Mouse (Mus musculus) brain, embryonic 14.5 days (tissue): Measurements from ENCODE around the gene Osbpl9. TPM values are rescaled to one million over a fixed set of nuclear protein-coding genes. Genes with fewer than 3 reads are reported as not detected.

Source experiments
- DNase-seq: peaks from one replicate; pipeline ENCODE4 v3.0.0-alpha.2; 2011; ENCODE audit warnings: low read depth
- CTCF ChIP-seq: fragments of 200-500 bp; IDR thresholded peaks from 2 replicates; pipeline ENCODE4 v1.5.1; 2012; ENCODE audit warnings: inconsistent platforms, mild to moderate bottlenecking, moderate library complexity, borderline replicate concordance; ENCODE audit not compliant: insufficient read depth, insufficient read length; ENCODE audit errors: extremely low read depth
- POLR2A ChIP-seq: fragments of 200-500 bp; IDR thresholded peaks from 2 replicates; pipeline ENCODE4 v1.6.1; 2012; ENCODE audit warnings: mild to moderate bottlenecking, inconsistent platforms, borderline replicate concordance; ENCODE audit not compliant: poor library complexity, insufficient read depth, insufficient read length, severe bottlenecking; ENCODE audit errors: extremely low read depth
- polyA plus RNA-seq: library from polyadenylated mRNA; depleted of rRNA; stranded (reverse); fragments of >200 nt; gene quantifications from 2 replicates; pipeline ENCODE4 v1.2.3, GENCODE M21; 2012

Gene Osbpl9
- polyA plus RNA-seq, 1 experiment = 85.6 TPM

- no peak for DNase-seq
- TF ChIP-seq CTCF (no peak), POLR2A (no peak)
Measured at GRCm38 (mm10) chr4:109119641-109120125, 82.4 kb downstream of the Osbpl9 start.

- DNase-seq = no peak
Measured at GRCm38 (mm10) chr4:109118327-109118659, 83.8 kb downstream of the Osbpl9 start.

GRCm38 (mm10) chr4:109117596-109118326, 84.3 kb downstream of the Osbpl9 start:
- TF ChIP-seq POLR2A (no peak), CTCF (0 out of 2 replicates have a peak, but pooled peaks have one; percentile 0)
- peak; percentile 95 for DNase-seq

More at GRCm38 (mm10) chr4:109118327-109118659, 83.8 kb downstream of the Osbpl9 start:
- no peak for TF ChIP-seq POLR2A
- no peak for TF ChIP-seq CTCF

GRCm38 (mm10) chr4:109116938-109117337, 85.1 kb downstream of the Osbpl9 start:
- TF ChIP-seq CTCF (no peak), POLR2A (no peak)
- no peak for DNase-seq

- DNase-seq = no peak
- TF ChIP-seq POLR2A = no peak
- no peak for TF ChIP-seq CTCF
Measured at GRCm38 (mm10) chr4:109116494-109116893, 85.6 kb downstream of the Osbpl9 start.

GRCm38 (mm10) chr4:109115742-109116141, 86.3 kb downstream of the Osbpl9 start:
- TF ChIP-seq CTCF = no peak
- TF ChIP-seq POLR2A = no peak
- DNase-seq = no peak

GRCm38 (mm10) chr4:109114308-109114707, 87.8 kb downstream of the Osbpl9 start:
- TF ChIP-seq POLR2A (no peak), CTCF (no peak)
- no peak for DNase-seq

GRCm38 (mm10) chr4:109112915-109113505, 89.1 kb downstream of the Osbpl9 start:
- TF ChIP-seq POLR2A = no peak
- no peak for TF ChIP-seq CTCF
- no peak for DNase-seq

- DNase-seq = no peak
- TF ChIP-seq CTCF = no peak
- TF ChIP-seq POLR2A = no peak
Measured at GRCm38 (mm10) chr4:109110978-109111377, 91.1 kb downstream of the Osbpl9 start.

- DNase-seq = no peak
- TF ChIP-seq POLR2A (no peak), CTCF (no peak)
Measured at GRCm38 (mm10) chr4:109109686-109110085, 92.4 kb downstream of the Osbpl9 start.

GRCm38 (mm10) chr4:109109012-109109411, 93.1 kb downstream of the Osbpl9 start:
- no peak for DNase-seq
- TF ChIP-seq CTCF (no peak), POLR2A (no peak)

- TF ChIP-seq POLR2A = no peak
- no peak for TF ChIP-seq CTCF
- DNase-seq = no peak
Measured at GRCm38 (mm10) chr4:109106594-109106993, 95.5 kb downstream of the Osbpl9 start.
